Mouse (Mus musculus): ENCODE results near the gene Tob2.
A peak's percentile ranks its signal among the peaks of the same experiment; 100 is the strongest.

The Tob2 gene

DNA sequence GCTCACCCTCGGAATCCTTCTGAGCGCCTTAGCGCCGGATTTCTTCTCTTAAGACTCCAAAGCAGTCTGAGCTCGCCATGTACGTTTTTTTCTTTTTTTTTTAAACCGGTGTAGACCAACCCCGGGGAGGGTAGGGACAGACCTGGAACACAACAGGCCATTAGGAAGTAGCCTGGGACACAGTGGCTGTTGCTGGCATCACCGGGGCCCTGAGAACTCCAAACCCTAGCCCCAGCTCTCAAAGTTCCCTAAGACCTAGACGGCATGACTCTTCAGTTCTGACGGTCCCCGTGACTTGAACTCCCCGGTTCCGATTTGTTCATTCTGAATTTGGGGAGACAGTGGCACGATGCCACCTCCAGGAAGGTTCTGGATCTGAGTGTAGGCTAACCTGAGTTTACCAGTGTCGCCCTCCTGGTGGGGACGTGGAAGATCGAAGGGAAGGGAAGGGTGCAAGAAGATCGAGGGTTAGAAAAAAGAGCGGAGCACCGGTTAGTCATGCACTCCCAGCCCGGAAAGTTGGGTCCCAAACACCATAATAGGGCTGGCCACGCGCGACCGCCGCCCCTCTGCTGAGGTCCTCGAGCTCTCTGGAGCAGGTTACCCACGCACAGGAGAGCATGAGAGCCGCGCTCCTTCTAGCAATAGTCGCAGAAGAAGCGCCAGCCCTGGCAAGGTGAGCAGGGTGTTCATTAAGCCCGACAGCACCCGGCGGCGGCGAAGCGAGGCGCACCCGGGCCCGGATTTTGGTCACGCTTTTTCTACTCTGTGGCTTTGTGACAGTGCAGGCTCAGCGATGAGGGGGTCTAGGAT lies at the start of gene Tob2:
Gene Tob2 (minus strand): TSS at position 280 of the 813 bp plus-strand sequence.
- DNase-seq (ENCODE audit: low spot score in 2 of 2) = peak; percentile 46 to 68

DNA sequence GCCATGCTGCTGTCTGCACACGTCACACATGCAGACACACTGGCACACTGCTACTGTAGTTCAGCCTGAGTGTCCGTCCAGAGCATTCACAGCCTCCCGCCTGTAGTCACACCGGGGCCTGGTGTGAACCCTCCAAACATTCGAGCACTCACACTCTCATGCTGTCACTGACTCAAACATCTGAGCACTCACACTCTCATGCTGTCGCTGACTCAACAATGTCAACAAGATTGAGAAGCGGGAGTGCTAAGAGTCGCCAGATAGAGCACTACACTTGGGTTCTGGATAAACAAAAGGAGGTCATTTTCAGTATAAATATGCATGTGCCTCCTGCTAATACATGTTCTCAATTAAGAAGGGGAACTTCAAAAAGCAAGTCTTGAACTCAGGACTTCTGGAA lies 49.4 kb upstream of the Tob2 start:
- no peak for DNase-seq (ENCODE audit: low spot score in 2 of 2)

DNA sequence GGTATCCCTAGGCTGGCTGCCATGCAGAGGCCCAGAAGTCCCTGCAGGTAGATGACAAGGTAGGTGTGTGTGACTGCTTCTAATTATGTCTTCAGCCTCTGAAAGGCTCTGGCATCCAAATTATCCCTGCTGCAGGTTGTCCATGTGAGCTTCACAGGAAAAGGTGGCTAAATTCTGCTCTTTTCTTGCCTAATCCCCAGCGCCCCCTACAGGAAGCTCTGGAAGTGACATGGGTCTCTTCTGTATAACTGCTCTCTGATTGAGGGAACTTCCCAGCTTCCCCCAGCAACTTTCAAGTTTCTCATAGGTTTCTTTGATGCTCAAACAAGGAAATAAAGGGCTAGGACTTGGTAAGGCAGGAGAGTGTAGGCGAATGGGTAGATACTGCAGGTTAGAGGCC lies 46.3 kb upstream of the Tob2 start:
- DNase-seq (ENCODE audit: low spot score in 2 of 2) = peak; percentile 56 to 78

DNA sequence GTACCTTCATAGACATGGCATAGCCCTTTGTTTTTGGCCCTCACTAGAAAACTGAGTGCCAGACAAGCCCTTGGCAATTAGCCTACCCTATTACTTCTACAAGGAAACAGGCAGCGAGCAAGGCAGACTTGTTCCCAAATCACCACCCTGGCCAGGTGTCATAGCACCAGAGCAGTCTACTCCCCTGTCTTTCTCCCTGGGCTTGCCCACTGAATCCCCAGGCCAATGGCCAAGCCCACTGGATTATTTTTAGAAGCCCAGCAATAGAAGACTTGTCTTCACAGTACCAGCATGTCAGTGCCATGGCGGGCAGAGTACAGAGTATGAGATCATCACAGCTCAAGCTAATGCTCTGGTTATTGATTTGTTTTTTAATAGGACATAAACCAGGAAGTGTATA lies 40.2 kb upstream of the Tob2 start:
- DNase-seq (ENCODE audit: low spot score in 2 of 2) = no peak

DNA sequence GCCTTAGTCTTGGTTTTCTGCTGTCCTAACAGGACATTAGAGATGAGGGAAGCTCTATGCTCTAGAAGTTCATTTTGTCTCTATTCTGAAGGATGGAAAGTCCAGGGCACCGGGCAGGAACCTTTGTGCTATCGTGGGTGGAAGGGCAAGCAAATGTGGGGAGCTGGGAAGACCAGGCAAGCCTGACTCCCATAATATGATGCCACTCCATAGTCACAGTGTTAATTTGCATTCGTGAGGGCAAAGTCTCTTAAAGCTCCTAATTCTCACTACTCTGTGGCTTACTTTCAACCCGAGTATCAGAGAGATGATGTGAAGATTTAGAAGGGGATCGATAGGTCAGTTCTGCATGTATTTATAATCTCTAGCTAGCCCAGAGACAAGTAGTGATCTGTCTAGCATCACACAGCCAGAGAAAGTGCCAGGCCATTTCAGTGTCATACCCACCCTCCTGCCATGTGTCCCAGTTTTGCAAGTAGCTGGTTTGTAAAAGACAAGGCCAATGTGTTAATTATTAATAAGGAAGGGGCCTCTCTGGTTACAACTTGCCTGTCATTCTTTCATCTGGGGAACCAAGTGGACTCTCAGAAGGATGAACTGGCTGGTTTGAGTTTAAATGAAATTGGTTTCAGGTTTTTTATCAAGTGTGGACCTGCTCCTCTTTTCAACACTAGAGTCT lies 39.1 kb upstream of the Tob2 start:
- DNase-seq (ENCODE audit: low spot score in 2 of 2) = no peak

DNA sequence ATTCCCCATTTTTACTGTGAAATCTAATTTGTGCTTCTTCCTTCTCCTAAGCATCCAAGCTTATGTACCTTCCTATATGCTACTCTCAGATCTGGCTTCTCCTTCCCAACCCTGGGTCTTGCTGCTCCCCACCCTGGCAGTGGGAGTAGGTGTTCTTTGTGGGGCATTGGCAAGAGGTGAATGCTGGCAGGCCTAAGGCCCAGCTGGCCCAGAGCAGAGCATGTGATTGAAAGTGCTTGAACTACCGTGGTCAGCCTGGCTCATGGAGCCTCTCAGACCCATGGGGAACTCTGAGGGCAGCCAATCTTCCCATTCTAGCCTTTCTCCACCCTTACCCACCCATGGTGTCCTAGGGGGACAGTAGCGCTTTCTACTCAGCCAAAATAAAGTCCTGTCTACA lies 37.8 kb upstream of the Tob2 start:
- no peak for DNase-seq (ENCODE audit: low spot score in 2 of 2)

DNA sequence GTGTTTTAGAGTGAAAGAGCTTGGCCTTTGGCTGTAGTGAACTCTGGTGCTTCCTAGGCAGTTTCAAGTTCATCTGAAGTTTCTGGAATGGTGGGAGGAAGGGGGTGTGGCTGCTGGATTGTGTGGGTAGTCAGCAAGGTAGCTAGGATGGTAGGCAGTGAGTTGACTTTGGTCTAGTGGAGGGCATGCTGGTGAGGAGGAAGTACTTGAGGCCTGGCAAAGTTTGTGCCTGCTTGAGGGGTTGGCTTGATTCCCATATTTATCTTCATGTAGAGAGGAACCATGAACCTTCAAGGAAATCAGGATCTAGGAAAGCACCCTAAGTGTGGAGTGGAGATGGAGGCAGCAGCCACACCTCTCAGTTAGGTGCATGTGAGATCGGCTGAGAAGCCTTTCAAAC lies 35.4 kb upstream of the Tob2 start:
- DNase-seq (ENCODE audit: low spot score in 2 of 2) = no peak

DNA sequence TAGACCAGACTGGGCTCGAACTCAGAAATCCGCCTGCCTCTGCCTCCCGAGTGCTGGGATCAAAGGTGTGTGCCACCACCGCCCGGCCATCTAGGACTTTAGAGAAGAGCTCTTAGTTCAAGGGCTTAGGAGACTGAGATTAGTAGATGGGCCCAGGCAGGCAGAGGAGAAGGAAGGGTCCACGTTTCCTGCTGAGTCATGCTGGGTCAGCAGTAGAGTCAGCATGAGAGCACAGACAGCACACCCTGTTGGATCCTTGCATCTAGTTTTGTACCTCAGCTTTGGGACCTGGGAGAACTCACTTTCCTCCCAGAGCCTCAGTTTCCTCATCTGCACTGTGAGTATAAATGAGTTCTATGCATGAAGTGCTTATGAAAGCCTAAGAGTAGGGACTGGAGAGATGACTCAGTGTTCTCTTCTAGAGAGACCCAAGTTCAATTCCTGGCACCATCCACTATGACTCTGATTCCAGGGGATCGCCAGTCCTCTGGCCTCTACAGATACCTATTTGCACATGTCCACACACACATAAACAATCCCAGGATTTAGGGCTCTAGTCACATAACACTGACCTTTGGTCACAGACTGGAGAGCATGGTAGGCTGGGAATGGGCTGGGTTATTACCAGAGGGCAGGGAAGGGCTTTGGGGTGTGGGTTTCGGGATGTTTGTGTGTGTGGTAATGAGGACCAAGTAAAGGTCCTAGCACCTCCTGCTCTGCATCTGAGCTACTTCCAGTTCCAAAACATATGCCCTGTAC lies 33.4 kb upstream of the Tob2 start:
- DNase-seq (ENCODE audit: low spot score in 2 of 2) = no peak

DNA sequence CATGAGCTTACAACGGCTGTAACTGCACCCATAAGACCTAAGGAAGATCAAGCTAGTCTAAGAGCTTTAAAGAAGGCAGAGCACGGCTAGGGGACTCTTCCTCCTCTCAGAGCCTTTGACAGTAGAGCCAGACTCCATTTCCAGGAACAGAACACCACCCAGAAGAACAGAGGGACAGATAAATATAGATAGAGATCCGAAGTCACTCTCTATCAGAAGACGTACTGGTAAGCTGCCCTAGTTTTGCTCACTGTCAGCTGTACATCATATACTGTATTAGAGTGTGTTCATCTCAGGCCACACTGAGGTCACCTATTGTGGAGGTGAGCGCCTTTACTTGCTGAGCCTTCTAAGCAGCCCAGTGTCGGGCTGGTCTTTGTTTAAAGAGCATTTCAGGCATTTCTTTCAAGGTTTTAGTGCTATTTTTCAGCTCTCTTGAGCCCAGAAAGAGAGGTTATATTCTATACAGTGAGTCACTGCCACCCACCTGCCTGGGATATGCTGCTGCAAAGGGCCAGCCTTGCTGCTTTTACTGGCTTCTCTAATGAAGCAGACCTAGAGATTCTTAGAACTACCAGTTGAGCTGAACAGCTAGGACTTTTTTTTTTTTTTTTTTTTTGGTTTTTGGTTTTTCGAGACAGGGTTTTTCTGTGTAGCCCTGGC lies 32.7 kb upstream of the Tob2 start:
- DNase-seq (ENCODE audit: low spot score in 2 of 2) = no peak

DNA sequence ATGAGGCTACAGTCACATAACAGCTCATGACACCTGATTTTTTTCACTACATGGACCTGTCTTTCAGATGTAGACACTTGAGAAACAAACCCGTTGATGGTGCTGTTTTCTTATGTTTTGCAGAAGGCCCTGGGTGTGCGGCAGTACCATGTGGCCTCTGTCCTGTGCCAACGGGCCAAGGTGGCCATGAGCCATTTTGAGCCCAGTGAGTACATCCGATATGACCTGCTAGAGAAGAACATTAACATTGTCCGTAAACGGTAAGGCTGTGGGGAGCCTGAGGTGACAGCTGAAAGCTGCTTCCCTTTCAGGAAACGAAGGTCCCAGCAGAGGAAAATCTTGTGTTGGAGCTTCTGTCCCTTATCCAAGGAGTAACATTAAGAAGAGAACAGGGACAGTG lies 30.6 kb upstream of the Tob2 start:
- DNase-seq (ENCODE audit: low spot score in 2 of 2) = no peak

DNA sequence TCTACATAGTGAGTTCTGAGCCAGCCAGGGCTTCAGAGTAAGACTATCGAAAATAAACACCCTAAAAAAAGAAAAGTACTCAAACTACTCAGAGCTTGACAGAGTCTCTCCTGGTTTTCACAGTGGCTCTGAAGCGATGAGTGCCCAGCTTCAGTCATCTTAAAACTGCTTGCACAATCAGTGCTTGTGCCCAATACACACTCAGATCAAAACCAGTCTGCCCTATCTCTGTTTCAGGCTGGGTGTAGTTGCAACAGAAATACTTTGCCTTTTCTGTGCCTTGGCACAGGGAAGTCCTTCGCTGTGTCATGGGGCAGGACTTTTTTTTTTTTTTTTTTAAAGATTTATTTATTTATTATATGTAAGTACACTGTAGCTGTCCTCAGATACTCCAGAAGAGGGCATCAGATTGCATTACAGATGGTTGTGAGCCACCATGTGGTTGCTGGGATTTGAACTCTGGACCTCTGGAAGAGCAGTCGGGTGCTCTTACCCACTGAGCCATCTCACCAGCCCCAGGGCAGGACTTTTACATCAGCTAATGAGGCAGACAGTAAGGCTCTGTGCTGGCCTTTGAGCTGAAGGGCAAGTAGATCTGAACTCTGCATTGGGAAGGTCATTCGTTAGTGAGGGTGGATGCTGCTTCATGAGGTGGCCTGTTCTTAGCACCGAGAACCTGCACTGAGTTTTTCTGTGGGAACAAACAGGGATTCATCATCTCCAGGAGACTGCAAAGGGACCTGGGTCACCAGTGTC lies 28.4 kb upstream of the Tob2 start:
- no peak for DNase-seq (ENCODE audit: low spot score in 2 of 2)

DNA sequence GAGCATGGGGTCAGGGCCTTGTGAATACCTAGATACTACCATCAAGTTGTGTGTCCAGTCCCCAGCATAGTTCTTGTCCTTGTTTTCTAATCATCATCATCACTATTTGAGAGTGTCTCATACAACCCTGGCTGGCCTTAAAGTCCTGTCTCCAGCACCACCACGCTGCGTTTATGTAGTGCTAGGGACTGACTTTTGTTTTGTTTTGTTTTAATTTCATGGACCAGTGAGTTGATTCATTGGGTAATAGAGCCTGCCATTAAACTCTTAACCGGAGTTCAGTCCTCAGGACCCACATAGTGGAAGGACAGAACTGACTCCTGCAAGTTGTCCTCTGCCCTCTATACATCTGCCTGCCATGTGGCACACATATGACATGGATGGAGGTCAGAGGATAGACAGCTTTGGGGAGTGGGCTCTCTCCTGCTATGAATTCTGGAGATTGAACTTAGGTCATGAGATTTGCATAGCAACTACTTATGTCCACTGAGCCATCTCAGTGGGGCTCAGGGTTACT lies 26.9 kb upstream of the Tob2 start:
- DNase-seq (ENCODE audit: low spot score in 2 of 2) = no peak

DNA sequence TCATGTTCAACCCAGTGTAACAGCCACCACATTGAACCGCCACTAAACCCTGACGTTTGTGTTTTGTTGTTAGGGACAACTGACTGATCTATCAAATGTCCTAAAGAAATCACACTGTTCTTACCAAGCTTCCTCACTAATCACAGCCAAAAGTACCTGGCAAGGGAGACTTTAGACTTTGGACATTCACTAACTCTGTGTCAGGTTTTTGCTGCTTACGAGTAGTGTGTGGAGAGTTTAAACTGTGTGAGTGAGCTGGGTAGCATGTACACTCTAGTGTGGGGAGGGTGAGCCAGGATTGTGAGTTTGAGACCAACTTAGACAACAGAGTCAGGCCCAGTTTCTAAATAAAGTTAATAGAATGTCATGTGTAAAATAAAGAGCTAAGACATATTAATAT lies 23.8 kb upstream of the Tob2 start:
- DNase-seq (ENCODE audit: low spot score in 2 of 2) = no peak

DNA sequence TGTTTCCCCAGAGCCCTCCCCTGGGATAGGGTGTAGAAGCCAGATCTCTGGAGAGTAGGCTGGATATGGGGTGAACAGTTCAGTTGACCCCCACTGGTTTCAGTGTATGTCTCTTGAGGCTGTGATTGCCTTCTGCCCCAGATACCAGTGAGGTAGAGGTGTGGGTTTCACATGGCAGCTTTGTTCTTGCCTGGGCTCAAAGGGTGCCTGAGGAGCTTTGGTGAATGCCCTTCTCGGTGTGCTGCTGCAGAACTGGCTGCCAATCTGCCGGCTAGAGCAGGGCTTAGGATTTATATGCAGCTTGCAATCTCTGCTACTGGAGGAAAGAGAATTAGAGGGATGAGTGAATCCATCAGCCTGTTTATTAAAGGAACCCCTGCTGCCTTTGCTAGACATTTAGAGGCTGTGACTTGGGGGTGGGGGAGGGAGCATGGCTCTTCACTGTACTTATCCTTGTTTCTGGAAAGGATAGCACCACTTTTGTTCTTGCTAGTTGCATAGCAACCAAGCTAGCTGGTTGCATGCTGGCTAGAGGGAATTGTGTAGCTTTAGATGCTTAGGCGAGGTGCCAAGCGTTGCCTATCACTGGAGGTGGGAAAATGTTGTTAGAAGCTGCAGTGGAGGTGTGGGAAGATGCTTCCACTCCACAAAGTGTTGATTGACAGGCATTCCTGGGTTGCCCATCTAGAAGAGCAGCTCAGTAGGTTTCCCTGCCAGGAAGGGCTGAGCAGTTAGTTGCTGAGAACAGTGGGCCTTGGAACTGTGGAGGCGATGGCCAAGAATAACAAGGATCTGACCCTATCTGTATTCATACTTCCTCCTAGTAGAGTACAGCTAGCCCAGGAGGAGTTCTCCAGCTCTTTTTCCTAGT lies 21.2 kb upstream of the Tob2 start:
- DNase-seq (ENCODE audit: low spot score in 2 of 2) = no peak

DNA sequence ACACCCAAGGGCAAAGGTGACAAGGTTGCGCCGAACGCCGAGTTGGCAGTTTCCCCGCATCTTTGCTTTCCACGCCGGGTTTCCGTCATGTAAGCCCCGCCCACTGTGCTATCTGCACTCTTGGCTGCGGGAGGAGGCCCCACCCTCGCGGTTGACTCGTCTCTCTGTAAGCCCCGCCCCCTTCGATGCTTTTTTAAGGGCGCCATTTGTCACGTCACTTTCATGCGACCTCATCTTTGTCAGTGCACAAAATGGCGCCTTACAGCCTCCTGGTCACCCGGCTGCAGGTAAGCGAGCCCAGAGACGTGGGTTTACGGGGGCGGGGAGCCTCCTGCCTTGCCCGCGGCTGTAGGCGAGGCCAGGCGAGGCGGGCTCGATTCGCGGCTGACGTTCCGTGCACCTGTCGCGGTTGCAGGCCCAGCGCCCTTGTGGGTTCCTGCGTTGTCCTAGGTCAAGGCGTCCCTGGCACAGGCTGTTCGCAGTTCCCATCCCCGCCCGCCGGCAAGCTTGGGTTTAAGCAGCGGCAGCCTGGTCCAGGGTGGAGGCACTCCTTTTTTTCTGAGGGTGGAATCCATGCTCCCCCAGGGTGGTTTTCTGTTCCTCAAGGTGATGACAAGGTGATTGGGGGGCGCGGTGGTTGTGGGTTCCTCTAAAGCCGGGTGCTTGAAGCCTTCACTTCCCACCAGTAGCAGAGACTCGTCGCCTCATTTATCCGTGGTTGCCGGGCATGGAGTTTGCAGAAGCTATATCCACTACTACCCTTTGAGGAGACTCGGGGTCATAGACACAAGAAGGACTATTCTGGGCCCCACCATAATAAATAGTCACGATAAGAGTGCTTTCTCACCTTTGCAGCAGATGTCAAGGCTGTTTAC lies 13.9 kb upstream of the Tob2 start, which contains the start of gene Aco2:
Gene Aco2 (plus strand): TSS at position 48 of the 875 bp plus-strand sequence.
- peak; percentile 99 for DNase-seq (ENCODE audit: low spot score in 2 of 2)

DNA sequence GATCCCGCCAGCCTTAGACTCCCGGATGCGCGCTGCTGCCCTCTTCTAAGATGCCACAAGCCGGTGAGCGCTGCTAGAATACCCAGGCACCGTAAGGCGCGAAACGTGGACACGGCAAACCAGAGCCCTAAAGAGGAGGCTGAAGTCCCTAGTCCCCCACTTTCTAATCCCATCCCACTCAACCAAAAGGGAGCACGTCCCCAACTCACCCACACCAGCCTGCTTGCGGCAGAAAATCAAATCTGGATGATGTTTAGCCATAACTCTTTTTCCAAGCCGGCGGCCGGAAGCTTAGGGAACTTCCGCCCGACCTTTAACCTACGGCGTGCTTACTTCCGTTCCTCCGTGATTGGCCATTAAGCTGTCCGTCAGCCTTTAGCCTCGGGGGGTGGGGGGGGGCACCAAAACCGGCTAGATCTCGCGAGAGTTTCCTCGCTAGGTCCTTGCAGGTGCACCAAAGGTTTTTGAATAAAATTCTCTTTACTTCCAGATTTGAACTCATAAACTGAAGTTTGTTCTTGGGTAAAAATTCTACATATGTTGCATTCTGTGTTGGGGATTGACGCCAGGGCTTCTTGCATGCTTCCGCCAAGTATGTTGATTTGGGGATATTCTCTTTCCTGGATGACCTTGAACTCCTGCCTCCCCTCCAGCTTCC lies 13.1 kb upstream of the Tob2 start, which contains the start of gene Phf5a:
Gene Phf5a (minus strand): TSS at position 308 of the 658 bp plus-strand sequence.
- DNase-seq (ENCODE audit: low spot score in 2 of 2) = peak; percentile 81 to 83

DNA sequence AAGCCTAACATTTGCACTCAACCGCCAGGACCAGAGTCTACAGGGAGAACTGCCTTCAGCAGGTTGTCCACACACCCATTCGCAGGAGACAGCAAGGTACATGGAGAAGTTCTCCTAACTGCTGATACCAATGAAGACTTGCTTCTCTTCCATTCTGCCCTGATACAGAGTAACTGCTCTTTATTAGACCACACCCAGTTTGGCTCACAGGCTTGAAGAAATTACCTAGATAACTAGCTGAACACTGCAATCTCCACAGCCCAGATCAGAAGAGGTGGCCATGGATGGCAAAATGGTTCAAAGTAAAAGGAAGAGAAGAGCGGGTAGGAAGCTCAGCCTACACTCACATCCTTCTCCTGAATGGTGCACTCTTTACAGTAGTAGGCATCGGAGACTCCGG lies 11.4 kb upstream of the Tob2 start:
- DNase-seq (ENCODE audit: low spot score in 2 of 2) = no peak

DNA sequence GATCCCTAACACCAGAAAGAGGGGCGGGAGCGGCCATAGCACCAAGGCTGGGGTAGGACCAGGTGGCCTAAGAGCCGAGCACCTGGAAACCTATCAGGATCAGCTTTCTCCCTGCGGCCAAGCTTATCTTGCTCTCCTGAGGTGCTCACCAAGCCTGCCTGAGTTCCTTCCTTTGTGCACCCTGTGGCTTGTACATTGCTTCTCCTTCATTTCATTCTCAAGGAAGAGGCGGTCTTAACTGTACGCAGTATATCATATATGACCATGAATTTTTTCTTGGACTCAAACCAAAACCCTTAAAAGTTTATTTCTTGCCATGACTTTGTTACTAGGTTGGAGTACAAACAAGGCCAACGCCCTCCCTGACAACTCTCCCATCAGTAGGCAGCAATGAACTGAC lies 5.6 kb upstream of the Tob2 start:
- DNase-seq (ENCODE audit: low spot score in 2 of 2) = no peak

Measured in natural killer cell, adult 2 months (primary cell).